Mouse (Mus musculus): ENCODE results near the gene Calcrl.

The Calcrl gene

DNA sequence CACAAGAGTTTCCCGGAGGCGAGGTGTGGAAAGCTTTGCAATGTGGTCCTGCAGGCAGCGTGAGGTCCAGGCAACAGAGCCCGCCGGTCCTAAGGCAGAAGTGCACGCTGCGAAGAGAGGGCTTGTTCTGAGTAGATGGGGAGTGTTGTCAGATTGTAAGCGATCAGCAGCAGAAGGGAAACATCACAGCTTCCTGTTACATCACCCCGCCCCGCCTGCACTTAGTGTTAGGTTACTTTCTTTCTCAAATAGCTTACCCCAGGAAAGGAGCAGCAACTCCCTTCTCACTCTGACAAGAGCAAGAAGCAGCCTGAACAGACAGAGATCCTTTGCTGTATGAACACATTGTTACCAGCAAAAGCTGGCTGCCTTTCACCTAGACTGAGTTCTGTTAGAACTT, at the start of gene Calcrl:
TSS of gene Calcrl (minus strand) at position 274 of the 400 bp plus-strand sequence.
- peak; percentile 89 for DNase-seq (ENCODE audit: low spot score)

- no peak for DNase-seq (ENCODE audit: low spot score)
Measured at GRCm38 (mm10) chr2:84474651-84475050, 49.4 kb upstream of the Calcrl start.

DNA sequence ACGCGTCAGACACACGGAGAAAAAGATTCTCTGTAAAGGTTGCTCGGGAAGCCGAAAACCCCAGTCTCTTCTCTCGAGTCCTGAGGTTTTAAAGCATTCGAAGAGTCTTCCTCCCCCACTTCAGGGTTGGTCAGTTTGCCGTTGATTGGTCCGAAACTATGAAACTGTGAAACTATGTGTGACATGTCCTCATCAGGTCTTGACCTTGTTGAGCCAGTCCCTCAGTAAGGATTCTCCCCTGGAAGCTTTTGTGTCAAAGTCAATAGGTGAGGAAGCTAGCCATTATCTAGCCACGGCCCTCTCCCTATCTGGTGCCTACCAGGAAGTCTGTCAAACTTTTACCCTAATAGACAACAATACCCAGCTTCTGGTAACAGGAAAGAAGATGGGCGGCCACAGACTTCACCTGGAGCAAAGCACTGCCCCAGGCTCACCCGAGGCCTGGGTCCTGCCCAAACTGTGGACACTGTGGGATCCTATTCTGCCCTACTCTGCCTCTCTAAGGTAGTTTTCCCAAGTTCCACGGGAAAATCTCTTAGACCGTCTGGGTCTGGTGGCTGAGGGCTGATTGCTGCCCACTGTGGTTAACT, 48.8 kb upstream of the Calcrl start:
- no peak for DNase-seq (ENCODE audit: low spot score)

DNA sequence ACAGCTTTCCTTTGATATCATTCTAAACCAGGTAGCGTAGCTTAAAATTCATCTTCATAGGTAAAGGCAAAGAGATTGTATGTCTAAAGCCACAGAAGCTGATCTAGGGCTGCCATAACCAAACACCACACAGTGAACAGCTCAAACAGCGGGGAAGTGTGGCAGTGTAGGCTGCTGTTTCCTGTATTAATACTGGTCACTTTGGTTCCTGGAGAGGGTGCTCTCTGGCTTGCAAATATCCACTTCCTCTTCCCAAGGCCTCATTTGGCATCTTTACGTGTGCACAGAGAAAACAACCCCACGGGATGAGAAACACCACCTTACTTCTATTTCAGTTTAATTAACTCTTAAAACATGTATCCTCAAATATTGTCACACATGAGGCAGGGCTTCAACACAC, 42.2 kb upstream of the Calcrl start:
- DNase-seq (ENCODE audit: low spot score), result no peak

DNA sequence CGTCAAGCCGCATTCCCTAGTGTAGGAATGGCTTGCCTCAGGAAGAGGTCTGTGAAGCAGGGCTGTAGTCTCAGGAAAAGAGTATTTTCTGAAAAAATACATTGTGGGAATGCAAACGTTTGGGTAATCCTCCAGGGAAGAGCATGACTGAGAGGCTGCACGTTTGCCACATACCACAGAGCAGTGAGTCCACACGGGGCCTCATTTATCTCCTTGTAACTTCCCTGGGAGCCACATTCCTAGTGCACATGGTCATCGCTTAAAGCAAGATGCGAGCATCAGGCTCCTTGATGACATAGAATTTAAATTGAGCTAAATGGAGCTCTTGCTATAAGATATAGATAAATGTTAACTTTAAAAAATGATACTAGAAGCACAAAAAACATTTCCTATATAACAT, 39.7 kb upstream of the Calcrl start:
- no peak for DNase-seq (ENCODE audit: low spot score)

DNA sequence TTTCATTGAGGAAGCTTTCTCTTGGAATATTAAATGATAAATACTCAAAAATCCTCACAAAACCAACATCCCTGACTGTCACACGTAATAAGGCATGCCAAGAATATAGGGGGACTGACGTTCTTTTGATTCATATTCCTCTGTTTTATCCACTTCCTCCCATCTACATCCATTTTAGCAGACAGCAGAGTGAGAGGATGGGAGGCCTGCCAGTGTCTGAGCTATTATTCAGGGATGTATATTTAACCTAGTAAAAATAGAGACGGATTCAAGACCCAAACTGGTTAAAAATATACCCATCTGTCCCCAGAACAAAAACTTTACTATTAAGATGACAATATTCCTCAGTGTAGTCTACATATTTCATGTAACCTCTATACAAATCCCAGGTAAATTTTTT, 37.2 kb upstream of the Calcrl start:
- no peak for DNase-seq (ENCODE audit: low spot score)

- no peak for DNase-seq (ENCODE audit: low spot score)
Measured at GRCm38 (mm10) chr2:84459651-84460177, 34.5 kb upstream of the Calcrl start.

DNA sequence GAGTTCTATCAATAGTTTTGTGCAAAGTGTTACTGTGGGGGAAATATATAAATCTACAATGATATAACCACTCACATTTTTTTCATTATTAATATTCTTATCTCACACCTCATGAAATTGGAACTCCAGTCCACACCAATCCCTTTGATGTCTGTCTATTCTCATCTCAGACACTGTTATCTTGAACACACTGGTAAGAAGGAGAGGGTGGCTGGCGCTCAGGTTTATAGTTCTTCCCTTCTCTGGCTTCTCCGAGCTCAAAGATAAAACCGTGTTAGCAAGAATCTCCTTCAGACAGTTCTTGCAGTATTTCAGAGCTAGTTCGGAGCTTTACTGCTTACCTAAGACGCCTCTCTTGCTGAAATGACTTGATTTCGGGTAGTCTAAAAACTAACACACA, 32.0 kb upstream of the Calcrl start:
- DNase-seq (ENCODE audit: low spot score), result no peak

- DNase-seq (ENCODE audit: low spot score), result peak; percentile 75
Measured at GRCm38 (mm10) chr2:84455236-84455799, 30.1 kb upstream of the Calcrl start.

DNA sequence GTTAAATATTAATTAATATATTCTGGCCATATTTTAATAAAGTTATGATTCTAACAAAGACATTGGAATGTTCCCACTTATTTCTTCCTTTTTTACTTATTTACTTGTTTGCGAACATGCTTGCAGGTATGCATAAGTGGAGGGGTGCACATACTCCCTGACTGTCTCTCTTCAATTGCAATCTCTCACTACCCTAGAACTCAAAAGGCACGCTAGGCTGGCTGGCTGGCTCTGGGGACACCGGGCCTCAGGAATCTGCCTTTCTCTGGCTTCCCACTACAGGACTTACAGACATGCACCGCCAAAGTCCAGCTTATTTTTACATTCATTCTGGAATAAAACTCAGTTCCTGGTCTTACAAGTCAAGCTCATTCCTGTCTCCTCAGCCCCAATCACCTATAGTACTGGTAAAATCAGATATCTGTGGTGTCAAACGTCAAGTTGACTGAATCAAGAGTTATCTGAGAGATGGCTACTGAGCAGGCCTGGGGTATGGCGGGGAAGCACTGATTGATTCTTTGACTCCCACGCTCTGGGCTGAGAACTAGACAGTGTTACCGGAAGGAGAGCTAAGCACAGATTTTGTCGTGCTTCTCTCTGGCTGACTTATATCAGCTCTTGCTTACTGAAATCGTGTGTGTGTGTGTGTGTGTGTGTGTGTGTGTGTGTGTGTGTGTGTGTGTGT, 29.5 kb upstream of the Calcrl start:
- DNase-seq (ENCODE audit: low spot score), result peak; percentile 26

GRCm38 (mm10) chr2:84454051-84454450, 28.8 kb upstream of the Calcrl start:
- DNase-seq (ENCODE audit: low spot score), result peak; percentile 52

DNA sequence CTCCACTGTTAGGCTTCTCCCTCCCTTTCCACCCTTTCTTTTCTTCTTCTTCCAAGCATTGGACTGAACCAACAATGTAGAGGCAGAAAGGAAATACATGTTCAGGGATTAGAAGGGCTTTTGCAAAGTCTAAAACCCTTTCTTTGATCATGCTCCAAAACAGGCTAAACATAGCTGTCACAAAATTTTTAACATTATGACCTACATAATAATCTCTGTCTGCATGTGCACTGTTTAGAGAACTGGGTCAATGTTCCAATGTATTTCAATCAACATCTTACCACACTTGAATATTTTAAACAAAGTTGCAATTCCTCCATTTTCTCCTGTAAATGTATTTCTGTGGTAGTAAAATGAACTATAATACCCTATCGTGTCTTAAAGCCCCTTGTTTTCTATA, 20.3 kb upstream of the Calcrl start:
- no peak for DNase-seq (ENCODE audit: low spot score)

- DNase-seq (ENCODE audit: low spot score), result no peak
Measured at GRCm38 (mm10) chr2:84441940-84442339, 16.7 kb upstream of the Calcrl start.

- DNase-seq (ENCODE audit: low spot score), result peak; percentile 60
Measured at GRCm38 (mm10) chr2:84429724-84430123, 4.5 kb upstream of the Calcrl start.

DNA sequence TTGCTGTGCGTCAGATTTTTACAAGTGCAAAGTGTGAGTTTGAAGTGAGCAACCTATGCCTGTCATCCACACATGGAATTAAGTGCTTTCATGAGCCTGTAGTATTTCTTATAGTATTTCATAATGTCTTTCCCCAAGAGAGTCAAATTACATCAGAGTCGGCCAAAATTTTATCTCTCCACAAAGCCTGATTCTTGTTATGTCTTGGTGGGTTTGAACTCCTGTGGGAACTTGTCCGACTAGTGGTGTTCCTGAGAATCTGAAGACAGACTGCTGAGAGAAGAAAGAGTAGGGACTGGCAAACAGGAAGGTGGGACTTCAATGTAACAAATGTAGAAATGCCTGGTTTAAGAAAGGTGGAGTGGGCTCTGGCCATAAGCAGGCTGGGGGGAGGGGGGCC, 3.6 kb upstream of the Calcrl start:
- no peak for DNase-seq (ENCODE audit: low spot score)

DNA sequence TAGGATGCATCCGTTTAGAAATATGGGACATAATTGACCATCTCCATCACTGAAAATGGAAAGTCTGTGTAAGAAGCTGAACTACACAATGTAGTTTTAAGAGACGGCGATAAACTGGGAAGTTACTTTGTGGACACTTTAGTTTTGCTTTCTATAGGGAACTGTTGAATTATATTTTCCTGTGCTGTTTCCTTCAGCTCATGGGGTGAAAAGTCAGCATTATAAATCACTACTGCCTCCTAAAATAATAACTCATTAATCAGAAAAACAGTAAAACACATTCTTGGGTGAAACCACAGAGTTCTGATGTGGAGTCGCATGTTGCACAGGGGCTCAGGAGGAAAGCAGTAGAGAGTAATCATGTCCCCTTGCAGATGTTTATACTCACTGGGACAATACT, 1.3 kb upstream of the Calcrl start:
- DNase-seq (ENCODE audit: low spot score), result no peak

DNA sequence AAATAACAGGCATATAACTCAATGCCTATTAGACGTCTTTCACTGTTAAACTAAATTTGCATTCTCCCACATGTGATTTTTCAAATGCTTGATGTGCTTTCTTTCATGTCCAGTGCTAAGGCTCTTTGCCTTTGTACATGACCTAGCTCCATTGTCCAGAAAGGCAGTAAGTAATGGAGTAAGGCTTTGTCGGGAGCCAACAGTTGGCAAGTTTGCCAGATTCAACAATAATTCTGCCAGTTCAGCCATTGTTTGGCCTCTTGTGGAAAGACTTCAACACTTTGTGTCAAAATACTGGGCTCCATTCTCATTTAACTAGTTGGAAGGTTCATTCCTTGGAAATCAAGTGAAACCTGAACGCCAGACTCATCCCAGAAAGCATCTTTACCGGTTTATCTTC, 8.7 kb downstream of the Calcrl start:
- DNase-seq (ENCODE audit: low spot score), result no peak

DNA sequence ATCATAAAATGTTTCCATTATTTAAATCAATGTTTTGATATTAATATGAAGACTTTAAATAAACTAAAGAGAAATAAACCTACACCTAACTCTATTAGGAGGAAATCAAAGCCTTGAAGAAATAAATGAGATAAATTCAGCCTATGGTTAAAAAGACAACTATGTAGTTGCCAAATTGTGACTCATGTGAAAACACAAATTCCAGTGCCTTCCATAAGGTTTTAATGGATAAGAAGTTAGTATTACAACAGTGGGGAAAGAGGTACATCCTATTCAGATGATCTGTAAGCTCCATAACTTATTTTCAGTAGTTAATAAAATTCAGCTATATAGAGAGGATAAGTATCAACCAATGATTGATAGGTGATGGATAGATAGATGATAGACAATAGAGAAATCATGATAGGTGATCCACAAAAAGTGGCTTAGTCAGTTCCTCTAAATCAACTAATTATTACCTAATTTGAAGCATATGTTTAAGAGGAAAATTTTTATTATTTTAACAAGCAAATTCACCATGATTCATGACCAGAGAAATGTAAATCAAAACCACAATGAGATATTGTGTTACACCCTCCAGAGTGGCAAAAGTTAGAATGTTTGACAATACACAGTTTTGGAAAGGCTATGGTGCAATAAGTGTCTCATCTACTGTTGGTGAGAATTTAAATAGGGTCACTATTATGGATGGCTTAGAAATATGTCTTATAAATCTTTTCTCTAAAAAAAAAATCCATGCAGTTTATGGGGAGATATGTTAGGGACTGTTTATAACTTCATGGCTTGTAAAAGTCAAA, 15.2 kb downstream of the Calcrl start:
- DNase-seq (ENCODE audit: low spot score), result no peak

- DNase-seq (ENCODE audit: low spot score), result no peak
Measured at GRCm38 (mm10) chr2:84404834-84405233, 20.4 kb downstream of the Calcrl start.

DNA sequence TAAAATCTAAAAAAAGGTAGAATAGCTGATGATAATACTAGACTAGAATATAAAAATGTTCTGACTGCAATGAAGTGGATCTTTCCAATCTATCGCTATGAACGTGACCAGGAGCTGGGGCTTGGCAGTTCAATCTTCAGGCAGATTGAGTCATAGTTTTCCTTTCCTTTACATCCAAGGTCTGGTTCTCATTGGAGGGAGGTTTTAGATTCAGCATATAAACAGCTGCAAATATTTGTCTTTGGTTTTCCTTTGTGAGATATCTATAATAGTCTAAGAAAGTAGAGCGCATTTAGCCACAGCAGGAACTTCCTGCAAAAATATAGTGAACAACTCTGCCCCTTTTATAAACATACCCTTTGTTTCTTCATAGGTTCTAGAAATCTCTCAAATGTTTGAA, 22.5 kb downstream of the Calcrl start:
- no peak for DNase-seq (ENCODE audit: low spot score)

GRCm38 (mm10) chr2:84396557-84396956, 28.7 kb downstream of the Calcrl start:
- DNase-seq (ENCODE audit: low spot score), result no peak

GRCm38 (mm10) chr2:84393236-84393635, 32.0 kb downstream of the Calcrl start:
- DNase-seq (ENCODE audit: low spot score), result no peak

GRCm38 (mm10) chr2:84389075-84389474, 36.1 kb downstream of the Calcrl start:
- no peak for DNase-seq (ENCODE audit: low spot score)
